Mouse (Mus musculus): ENCODE measurements around the gene Apba2. TPM values are rescaled to one million over a fixed set of nuclear protein-coding genes. Genes with fewer than 3 reads are reported as not detected.
A peak's percentile ranks its signal among the peaks of the same experiment; 100 is the strongest.

Apba2 gene
- 8.6 and 9.1 TPM in 2 replicates for polyA plus RNA-seq (2015; fragmentation: Nextera tagmentation; extraction: Ambion mirVana)

- H3K4me1 ChIP-seq, result peaks cover 12% of the 10 kb centered on the region
- no peaks in the 10 kb centered on the region for H3K36me3 ChIP-seq
- peak within 1 kb of the TSS; percentile 97 for H3K4me2 ChIP-seq (replicated peaks)
- WGBS, result under 1% methylated on average over 72 of the region's 96 CpGs
- peak within 1 kb of the TSS; percentile 66 for H3K4me3 ChIP-seq
- peak within 1 kb of the TSS; percentile 77 for H3K9ac ChIP-seq
- H3K27ac ChIP-seq, result no peak within 1 kb of the TSS
- H3K27me3 ChIP-seq, result peaks cover 50% of the 10 kb centered on the region
- ATAC-seq (ENCODE audit: low FRiP score, low read depth), result peak; percentile 83
- H3K9me3 ChIP-seq, result peaks cover 3% of the 10 kb centered on the region; the same call in 1 of the 2 replicates
Observed at GRCm38 (mm10) chr7:64501536-64502270, at the start of gene Apba2. Gene Apba2, plus strand, starts transcription at chr7:64501706.

DNA sequence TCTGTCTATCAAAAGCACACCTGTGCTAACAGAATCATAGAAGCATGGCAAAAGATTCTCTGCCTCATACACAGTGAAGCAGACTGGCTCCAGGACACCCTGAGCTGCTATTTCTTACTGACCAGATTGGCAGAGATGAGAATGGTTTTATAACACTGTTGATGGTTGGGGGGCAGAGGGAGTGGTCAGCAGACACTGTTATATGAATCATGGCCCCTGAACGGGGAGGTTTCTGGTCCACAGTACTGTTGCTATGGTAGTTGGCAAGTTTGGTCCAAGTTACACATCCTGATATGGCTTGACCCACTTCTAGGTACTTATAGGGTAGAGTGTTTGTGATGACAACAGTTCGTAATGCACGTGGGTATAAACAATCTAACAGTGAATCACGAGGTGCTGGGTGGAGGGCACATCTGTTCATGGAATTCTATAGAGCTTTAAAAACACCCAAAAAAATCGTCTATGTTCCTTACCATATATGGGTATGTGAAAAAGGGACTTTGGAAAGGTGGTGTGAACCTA lies 49.6 kb upstream of the Apba2 start:
- no peaks in the 10 kb centered on the region for H3K27me3 ChIP-seq
- 81% methylated on average over 5 of the region's 5 CpGs for WGBS

GRCm38 (mm10) chr7:64452471-64453222 lies 48.9 kb upstream of the Apba2 start:
- H3K4me3 ChIP-seq, result no peak overlapping the region
- 0 out of 2 replicates have a peak, but pooled peaks cover 7% of the 10 kb centered on the region for H3K4me1 ChIP-seq
- no peak overlapping the region for H3K27ac ChIP-seq
- H3K36me3 ChIP-seq, result no peaks in the 10 kb centered on the region
- no peak overlapping the region for H3K9ac ChIP-seq
- no peak overlapping the region for H3K4me2 ChIP-seq (replicated peaks)
- no peaks in the 10 kb centered on the region for H3K9me3 ChIP-seq
- 59% methylated on average over 4 of the region's 4 CpGs for WGBS
- 0 out of 2 replicates have a peak, but pooled peaks have one; percentile 35 for ATAC-seq (ENCODE audit: low FRiP score, low read depth)
- H3K27me3 ChIP-seq, result no peaks in the 10 kb centered on the region

More for the DNA sequence above, 49.6 kb upstream of the Apba2 start:
- no peak for ATAC-seq (ENCODE audit: low FRiP score, low read depth)
- Histone ChIP-seq H3K4me3 (no peak overlapping the region), H3K27ac (no peak overlapping the region), H3K36me3 (no peaks in the 10 kb centered on the region), H3K4me2 (replicated peaks) (no peak overlapping the region), H3K9me3 (no peaks in the 10 kb centered on the region), H3K9ac (no peak overlapping the region), H3K4me1 (0 out of 2 replicates have a peak, but pooled peaks cover 7% of the 10 kb centered on the region)

GRCm38 (mm10) chr7:64456176-64456575 lies 45.3 kb upstream of the Apba2 start:
- Histone ChIP-seq H3K4me3 (no peak overlapping the region), H3K9me3 (no peaks in the 10 kb centered on the region)

GRCm38 (mm10) chr7:64456676-64457075 lies 44.8 kb upstream of the Apba2 start:
- Histone ChIP-seq H3K27me3 (no peaks in the 10 kb centered on the region), H3K27ac (no peak overlapping the region), H3K9ac (no peak overlapping the region), H3K9me3 (no peaks in the 10 kb centered on the region), H3K36me3 (no peaks in the 10 kb centered on the region), H3K4me3 (no peak overlapping the region), H3K4me2 (replicated peaks) (no peak overlapping the region), H3K4me1 (0 out of 2 replicates have a peak, but pooled peaks cover 7% of the 10 kb centered on the region)
- ATAC-seq (ENCODE audit: low FRiP score, low read depth), result no peak
- 82% methylated on average over 3 of the region's 3 CpGs for whole genome bisulfite sequencing

More at GRCm38 (mm10) chr7:64456176-64456575, 45.3 kb upstream of the Apba2 start:
- no peak for ATAC-seq (ENCODE audit: low FRiP score, low read depth)
- whole genome bisulfite sequencing, result 69% methylated on average over 4 of the region's 4 CpGs
- no peak overlapping the region for H3K9ac ChIP-seq
- no peaks in the 10 kb centered on the region for H3K27me3 ChIP-seq
- H3K4me2 ChIP-seq (replicated peaks), result no peak overlapping the region
- no peaks in the 10 kb centered on the region for H3K36me3 ChIP-seq
- no peak overlapping the region for H3K27ac ChIP-seq
- H3K4me1 ChIP-seq, result 0 out of 2 replicates have a peak, but pooled peaks cover 7% of the 10 kb centered on the region

GRCm38 (mm10) chr7:64457811-64458210 lies 43.7 kb upstream of the Apba2 start:
- Histone ChIP-seq H3K36me3 (no peaks in the 10 kb centered on the region), H3K9me3 (no peaks in the 10 kb centered on the region), H3K9ac (no peak overlapping the region), H3K27ac (no peak overlapping the region), H3K4me2 (replicated peaks) (no peak overlapping the region), H3K27me3 (no peaks in the 10 kb centered on the region), H3K4me3 (no peak overlapping the region), H3K4me1 (0 out of 2 replicates have a peak, but pooled peaks cover 3% of the 10 kb centered on the region)
- WGBS, result 88% methylated on average over 2 of the region's 2 CpGs
- no peak for ATAC-seq (ENCODE audit: low FRiP score, low read depth)

- Histone ChIP-seq H3K27me3 (peaks cover 21% of the 10 kb centered on the region), H3K4me2 (replicated peaks) (no peak overlapping the region), H3K4me3 (no peak overlapping the region), H3K27ac (no peak overlapping the region), H3K9ac (no peak overlapping the region), H3K4me1 (peaks cover 7% of the 10 kb centered on the region), H3K9me3 (peaks cover 6% of the 10 kb centered on the region; the same call in 1 of the 2 replicates), H3K36me3 (no peaks in the 10 kb centered on the region)
- ATAC-seq (ENCODE audit: low FRiP score, low read depth), result no peak
- WGBS, result 32% methylated on average over 10 of the region's 10 CpGs
Observed at GRCm38 (mm10) chr7:64497438-64497837, 4.1 kb upstream of the Apba2 start.

GRCm38 (mm10) chr7:64502271-64503180 lies 1.0 kb downstream of the Apba2 start:
- ATAC-seq (ENCODE audit: low FRiP score, low read depth), result no peak; the same call in 1 of the 2 replicates
- H3K27me3 ChIP-seq, result peaks cover 50% of the 10 kb centered on the region
- H3K27ac ChIP-seq, result no peak overlapping the region

GRCm38 (mm10) chr7:64503641-64504040 lies 2.1 kb downstream of the Apba2 start:
- H3K36me3 ChIP-seq, result no peaks in the 10 kb centered on the region
- H3K9ac ChIP-seq, result no peak overlapping the region
- peaks cover 50% of the 10 kb centered on the region for H3K27me3 ChIP-seq
- peaks cover 12% of the 10 kb centered on the region for H3K4me1 ChIP-seq
- no peak overlapping the region for H3K4me3 ChIP-seq
- H3K4me2 ChIP-seq (replicated peaks), result no peak overlapping the region
- H3K9me3 ChIP-seq, result no peaks in the 10 kb centered on the region
- WGBS, result 67% methylated on average over 6 of the region's 6 CpGs
- no peak for ATAC-seq (ENCODE audit: low FRiP score, low read depth)
- no peak overlapping the region for H3K27ac ChIP-seq

More at GRCm38 (mm10) chr7:64502271-64503180, 1.0 kb downstream of the Apba2 start:
- WGBS, result under 1% methylated on average over 45 of the region's 47 CpGs
- Histone ChIP-seq H3K4me2 (replicated peaks) (peak overlapping the region; percentile 97), H3K4me1 (peaks cover 12% of the 10 kb centered on the region), H3K36me3 (no peaks in the 10 kb centered on the region), H3K9me3 (peaks cover 1% of the 10 kb centered on the region; the same call in 1 of the 2 replicates), H3K4me3 (peak overlapping the region; percentile 66), H3K9ac (peak overlapping the region; percentile 77)

GRCm38 (mm10) chr7:64504691-64505231 lies 3.3 kb downstream of the Apba2 start:
- Histone ChIP-seq H3K36me3 (no peaks in the 10 kb centered on the region), H3K4me3 (no peak overlapping the region), H3K4me2 (replicated peaks) (no peak overlapping the region), H3K27me3 (peaks cover 50% of the 10 kb centered on the region), H3K4me1 (peaks cover 12% of the 10 kb centered on the region), H3K27ac (no peak overlapping the region), H3K9me3 (no peaks in the 10 kb centered on the region), H3K9ac (no peak overlapping the region)
- no peak for ATAC-seq (ENCODE audit: low FRiP score, low read depth)
- WGBS, result 14% methylated on average over 8 of the region's 8 CpGs

GRCm38 (mm10) chr7:64505571-64505970 lies 4.1 kb downstream of the Apba2 start:
- Histone ChIP-seq H3K36me3 (no peaks in the 10 kb centered on the region), H3K4me2 (replicated peaks) (no peak overlapping the region), H3K27ac (no peak overlapping the region), H3K9me3 (no peaks in the 10 kb centered on the region), H3K4me3 (no peak overlapping the region), H3K4me1 (peaks cover 12% of the 10 kb centered on the region), H3K27me3 (peaks cover 47% of the 10 kb centered on the region), H3K9ac (no peak overlapping the region)
- no peak for ATAC-seq (ENCODE audit: low FRiP score, low read depth)
- WGBS, result 87% methylated on average over 3 of the region's 3 CpGs
